Mouse (Mus musculus) ES-Bruce4 (cell line): ENCODE data around the gene Sfta2. TPM values are rescaled to one million over a fixed set of nuclear protein-coding genes. Genes with fewer than 3 reads are reported as not detected.
A peak's percentile ranks its signal among the peaks of the same experiment; 100 is the strongest.

Experiments
- H3K27ac ChIP-seq: 2 replicates; pipeline ENCODE4 v1.5.1; 2012; ENCODE audit warnings: low read length, inconsistent platforms; ENCODE audit not compliant: insufficient read depth
- H3K27me3 ChIP-seq: 2 replicates; pipeline ENCODE4 v1.6.1; 2012; ENCODE audit warnings: mild to moderate bottlenecking, low read length, inconsistent platforms; ENCODE audit not compliant: control insufficient read depth, poor library complexity, insufficient read depth, severe bottlenecking
- H3K36me3 ChIP-seq: 2 replicates; pipeline ENCODE4 v1.6.1; 2012; ENCODE audit warnings: inconsistent platforms, mild to moderate bottlenecking, low read length, moderate library complexity; ENCODE audit not compliant: control insufficient read depth, poor library complexity, insufficient read depth, severe bottlenecking
- H3K4me1 ChIP-seq: one replicate; pipeline ENCODE4 v1.8.1; 2011; ENCODE audit warnings: low read length; ENCODE audit not compliant: control insufficient read depth, insufficient read depth
- H3K4me3 ChIP-seq: 2 replicates; pipeline ENCODE4 v1.5.1; 2011; ENCODE audit warnings: low read depth, mild to moderate bottlenecking, low read length
- H3K9ac ChIP-seq: 2 replicates; pipeline ENCODE4 v1.6.1; 2012; ENCODE audit warnings: low read depth, mild to moderate bottlenecking, inconsistent platforms; ENCODE audit not compliant: poor library complexity, severe bottlenecking
- H3K9me3 ChIP-seq: replicated peaks from 2 replicates; pipeline ENCODE4 v1.6.1; 2012; ENCODE audit warnings: mild to moderate bottlenecking, low read length, inconsistent platforms; ENCODE audit not compliant: control insufficient read depth, poor library complexity, insufficient read depth, severe bottlenecking
- CTCF ChIP-seq: IDR thresholded peaks from one replicate; pipeline ENCODE4 v1.8.1; 2011; ENCODE audit warnings: low read depth, low read length
- EP300 ChIP-seq: IDR thresholded peaks from 2 replicates; pipeline ENCODE4 v1.6.1; 2011; ENCODE audit warnings: low read depth, low read length; ENCODE audit not compliant: insufficient read depth
- POLR2A ChIP-seq: IDR thresholded peaks from one replicate; pipeline ENCODE4 v1.8.1; 2011; ENCODE audit warnings: low read length; ENCODE audit not compliant: insufficient read depth
- polyA plus RNA-seq: library from polyadenylated mRNA; stranded (reverse); fragments of >200 nt; gene quantifications from 2 replicates; pipeline ENCODE4 v1.2.4, GENCODE M21; 2011; ENCODE audit warnings: low read depth; ENCODE audit not compliant: missing spikeins, insufficient read depth, insufficient read length

Gene Sfta2
- polyA plus RNA-seq, 1 experiment: not detected

DNA sequence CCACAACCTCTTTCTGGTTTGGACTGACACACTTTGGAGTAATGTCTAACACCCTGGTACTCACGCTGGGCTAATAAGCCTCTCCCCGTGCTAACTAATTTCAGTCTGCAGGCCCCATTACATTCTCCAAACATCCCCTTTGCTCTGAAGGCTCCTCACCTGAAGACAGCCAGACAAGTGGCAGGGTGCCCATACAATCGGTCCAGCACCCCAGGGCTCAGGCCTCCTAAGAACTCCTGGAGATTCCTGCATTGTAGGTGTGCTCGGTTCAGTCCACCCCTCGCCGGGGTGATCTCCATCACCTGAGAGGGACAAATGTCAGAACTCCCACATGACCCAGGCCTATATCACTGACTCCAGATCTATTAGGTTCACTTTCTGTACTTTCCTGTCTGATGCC is 71.2 kb downstream of the Sfta2 start:
- Histone ChIP-seq H3K4me1 (no peaks in the 10 kb centered on the region), H3K27ac (no peak overlapping the region), H3K9ac (no peak overlapping the region), H3K9me3 (no peaks in the 10 kb centered on the region), H3K4me3 (no peak overlapping the region), H3K36me3 (no peaks in the 10 kb centered on the region; the same call in 1 of the 2 replicates), H3K27me3 (no peaks in the 10 kb centered on the region)
- TF ChIP-seq EP300 (no peak), CTCF (no peak), POLR2A (no peak)

- H3K4me3 ChIP-seq: peak within 1 kb of the TSS; percentile 98
- no peaks in the 10 kb centered on the region for H3K27me3 ChIP-seq
- no peak within 1 kb of the TSS for H3K27ac ChIP-seq
- H3K9me3 ChIP-seq: no peaks in the 10 kb centered on the region
- H3K4me1 ChIP-seq: no peaks in the 10 kb centered on the region
- no peaks in the 10 kb centered on the region; the same call in 1 of the 2 replicates for H3K36me3 ChIP-seq
- H3K9ac ChIP-seq: peak within 1 kb of the TSS; percentile 87
- TF ChIP-seq POLR2A (no peak), CTCF (no peak), EP300 (no peak)
Measured at GRCm38 (mm10) chr17:35673416-35674035, 72.2 kb downstream of the Sfta2 start, which contains the start of gene Gtf2h4. Gene Gtf2h4 (minus strand): TSS chr17:35673739.

DNA sequence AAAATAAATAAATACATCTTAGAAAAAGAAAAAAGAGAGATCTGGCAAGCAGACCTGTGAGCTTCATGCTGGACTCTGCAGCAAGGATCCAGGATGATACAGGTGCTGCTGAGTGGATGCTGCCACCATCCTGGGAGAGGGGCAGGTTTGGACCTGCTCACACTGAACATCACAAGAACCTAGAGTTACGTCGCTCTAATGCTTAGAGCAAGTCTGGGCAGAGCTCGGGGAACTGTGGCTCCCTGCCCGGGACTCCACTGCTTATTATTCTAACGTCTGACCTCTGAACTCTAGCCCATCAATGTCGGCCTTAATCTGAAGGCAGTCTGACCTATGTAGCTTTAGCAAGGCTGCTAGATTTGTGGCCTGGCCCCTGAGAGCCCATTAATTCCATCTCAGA is 79.2 kb downstream of the Sfta2 start:
- no peaks in the 10 kb centered on the region for H3K36me3 ChIP-seq
- H3K4me3 ChIP-seq: no peak overlapping the region
- no peaks in the 10 kb centered on the region for H3K9me3 ChIP-seq
- peak overlapping the region; percentile 25; the same call in 1 of the 2 replicates for H3K9ac ChIP-seq
- TF ChIP-seq EP300 (peak; percentile 57; the same call in 1 of the 2 replicates), POLR2A (no peak)
- peak overlapping the region; percentile 85 for H3K27ac ChIP-seq
- H3K27me3 ChIP-seq: no peaks in the 10 kb centered on the region
- peaks cover 2% of the 10 kb centered on the region for H3K4me1 ChIP-seq

- Histone ChIP-seq H3K9me3 (no peaks in the 10 kb centered on the region), H3K36me3 (no peaks in the 10 kb centered on the region; the same call in 1 of the 2 replicates), H3K27ac (peak overlapping the region; percentile 5; the same call in 1 of the 2 replicates), H3K4me3 (peak overlapping the region; percentile 38), H3K4me1 (peaks cover 2% of the 10 kb centered on the region), H3K27me3 (no peaks in the 10 kb centered on the region), H3K9ac (peak overlapping the region; percentile 49)
- TF ChIP-seq CTCF (no peak), POLR2A (no peak), EP300 (no peak)
Measured at GRCm38 (mm10) chr17:35681986-35682385, 80.6 kb downstream of the Sfta2 start.

DNA sequence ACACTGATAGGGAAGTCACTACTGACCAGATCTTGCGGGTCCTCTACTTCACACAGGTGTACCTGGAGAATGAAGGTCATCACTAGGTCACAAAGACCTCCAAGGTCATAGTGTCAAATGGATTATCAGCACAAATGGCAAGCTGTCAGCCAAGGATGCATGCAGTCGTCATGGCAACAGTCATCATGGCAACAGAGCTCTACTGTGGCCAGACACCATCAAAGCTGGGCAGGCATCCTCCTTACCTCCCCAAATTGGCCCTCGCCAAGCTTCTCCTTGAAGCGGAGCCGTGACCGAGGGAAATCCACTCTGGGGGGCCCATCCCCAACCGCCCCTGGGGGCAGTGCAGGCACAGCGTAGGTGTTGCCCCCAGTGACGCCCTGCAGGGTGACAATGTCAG is 83.7 kb downstream of the Sfta2 start:
- H3K4me1 ChIP-seq: peaks cover 3% of the 10 kb centered on the region
- no peaks in the 10 kb centered on the region for H3K27me3 ChIP-seq
- no peak overlapping the region for H3K9ac ChIP-seq
- H3K27ac ChIP-seq: no peak overlapping the region
- no peak for TF ChIP-seq POLR2A
- no peak for TF ChIP-seq EP300
- no peak for TF ChIP-seq CTCF
- H3K4me3 ChIP-seq: no peak overlapping the region
- H3K36me3 ChIP-seq: no peaks in the 10 kb centered on the region; the same call in 1 of the 2 replicates
- H3K9me3 ChIP-seq: no peaks in the 10 kb centered on the region
